Mouse (Mus musculus) midbrain, embryonic 11.5 days (tissue): ENCODE measurements around the gene Gin1. TPM values are rescaled to one million over a fixed set of nuclear protein-coding genes. Genes with fewer than 3 reads are reported as not detected.

Experiments used
- ATAC-seq: fragments of 200-750 bp; cut with Nextera tagmentation; 2 replicates; pipeline ENCODE4 v1.8.0; 2017; ENCODE audit warnings: moderate TSS enrichment, moderate library complexity; ENCODE audit not compliant: low FRiP score
- DNase-seq: peaks from one replicate; pipeline ENCODE4 v3.0.0; 2015; ENCODE audit warnings: low spot score; ENCODE audit errors: missing footprints
- H3K27ac ChIP-seq: fragments of 300-500 bp; sonication (generic); 2 replicates; pipeline ENCODE4 v1.5.1; 2014; ENCODE audit warnings: low read depth, low read length
- H3K27me3 ChIP-seq: fragments of 300-500 bp; sonication (generic); 2 replicates; pipeline ENCODE4 v1.6.1; 2014; ENCODE audit warnings: mild to moderate bottlenecking, low read length, moderate library complexity, mixed read lengths; ENCODE audit not compliant: control insufficient read depth, insufficient read depth
- H3K36me3 ChIP-seq: fragments of 300-500 bp; sonication (generic); 2 replicates; pipeline ENCODE4 v1.6.1; 2014; ENCODE audit warnings: mild to moderate bottlenecking, low read length, moderate library complexity, mixed read lengths; ENCODE audit not compliant: control insufficient read depth, insufficient read depth
- H3K4me1 ChIP-seq: fragments of 300-500 bp; sonication (generic); 2 replicates; pipeline ENCODE4 v1.6.1; 2014; ENCODE audit warnings: low read length; ENCODE audit not compliant: control insufficient read depth, insufficient read depth
- H3K4me2 ChIP-seq: fragments of 300-500 bp; sonication (generic); 2 replicates; pipeline ENCODE4 v1.6.1; 2014; ENCODE audit warnings: mild to moderate bottlenecking, moderate library complexity
- H3K4me3 ChIP-seq: fragments of 300-500 bp; sonication (generic); 2 replicates; pipeline ENCODE4 v1.5.1; 2014; ENCODE audit warnings: low read depth, low read length
- H3K9ac ChIP-seq: fragments of 300-500 bp; sonication (generic); 2 replicates; pipeline ENCODE4 v1.6.1; 2014; ENCODE audit warnings: low read length
- H3K9me3 ChIP-seq: fragments of 300-500 bp; sonication (generic); 2 replicates; pipeline ENCODE4 v1.6.1; 2016; ENCODE audit warnings: low read length; ENCODE audit not compliant: control insufficient read depth
- WGBS: fragments of 180-500 bp; shearing (Covaris S2); extraction: QIAGEN DNeasy Blood & Tissue Kit; methylation state at CpG from one replicate; pipeline ENCODE4 v1.1.7; 2014; 5-methylcytosine and 5-hydroxymethylcytosine counted together
- polyA plus RNA-seq: library from polyadenylated mRNA; unstranded; fragments of >200 nt; fragmentation: Nextera tagmentation; extraction: Ambion mirVana; gene quantifications from 2 replicates; pipeline ENCODE4 v1.2.1, GENCODE M21; 2014

Gin1 gene
- polyA plus RNA-seq, 1 experiment from 2014 or later, result 14.2 TPM

GRCm38 (mm10) chr1:97802207-97802902, 32.4 kb downstream of the Gin1 start:
- Histone ChIP-seq H3K4me2 (no peak overlapping the region), H3K27me3 (no peaks in the 10 kb centered on the region), H3K36me3 (no peaks in the 10 kb centered on the region), H3K9me3 (no peaks in the 10 kb centered on the region), H3K4me3 (no peak overlapping the region), H3K4me1 (no peaks in the 10 kb centered on the region), H3K27ac (no peak overlapping the region), H3K9ac (no peak overlapping the region)
- peak; percentile 90 for DNase-seq
- ATAC-seq, result no peak
- 46% methylated on average over 4 of the region's 4 CpGs for WGBS

GRCm38 (mm10) chr1:97804520-97804919, 34.5 kb downstream of the Gin1 start:
- no peak overlapping the region for H3K27ac ChIP-seq
- H3K4me1 ChIP-seq, result no peaks in the 10 kb centered on the region
- H3K9ac ChIP-seq, result no peak overlapping the region
- H3K9me3 ChIP-seq, result no peaks in the 10 kb centered on the region
- H3K27me3 ChIP-seq, result no peaks in the 10 kb centered on the region
- ATAC-seq (no peak), DNase-seq (no peak)
- H3K4me2 ChIP-seq, result no peak overlapping the region
- no peaks in the 10 kb centered on the region for H3K36me3 ChIP-seq
- H3K4me3 ChIP-seq, result no peak overlapping the region

GRCm38 (mm10) chr1:97809255-97809912, 39.4 kb downstream of the Gin1 start:
- ATAC-seq (no peak), DNase-seq (no peak)
- H3K9ac ChIP-seq, result no peak overlapping the region

GRCm38 (mm10) chr1:97821282-97821681, 51.3 kb downstream of the Gin1 start:
- H3K9ac ChIP-seq, result no peak overlapping the region
- no peaks in the 10 kb centered on the region for H3K9me3 ChIP-seq
- no peak overlapping the region for H3K27ac ChIP-seq
- no peak for ATAC-seq
- H3K36me3 ChIP-seq, result no peaks in the 10 kb centered on the region
- no peaks in the 10 kb centered on the region for H3K4me1 ChIP-seq
- no peak overlapping the region for H3K4me3 ChIP-seq
- H3K4me2 ChIP-seq, result no peak overlapping the region
- 90% methylated on average over 3 of the region's 3 CpGs for WGBS
- DNase-seq, result no peak
- no peaks in the 10 kb centered on the region for H3K27me3 ChIP-seq

More at GRCm38 (mm10) chr1:97809255-97809912, 39.4 kb downstream of the Gin1 start:
- H3K9me3 ChIP-seq, result no peaks in the 10 kb centered on the region
- H3K27ac ChIP-seq, result no peak overlapping the region
- H3K36me3 ChIP-seq, result no peaks in the 10 kb centered on the region
- H3K27me3 ChIP-seq, result no peaks in the 10 kb centered on the region
- no peaks in the 10 kb centered on the region for H3K4me1 ChIP-seq
- no peak overlapping the region for H3K4me3 ChIP-seq
- H3K4me2 ChIP-seq, result no peak overlapping the region
- WGBS, result 68% methylated on average over 2 of the region's 2 CpGs

- Histone ChIP-seq H3K9me3 (no peaks in the 10 kb centered on the region), H3K27me3 (no peaks in the 10 kb centered on the region), H3K4me1 (no peaks in the 10 kb centered on the region), H3K4me3 (no peak overlapping the region), H3K36me3 (no peaks in the 10 kb centered on the region), H3K4me2 (no peak overlapping the region), H3K9ac (no peak overlapping the region), H3K27ac (no peak overlapping the region)
- WGBS, result 83% methylated on average over 5 of the region's 5 CpGs
- DNase-seq (peak; percentile 62), ATAC-seq (no peak)
These were observed 52.2 kb downstream of the Gin1 start for GRCm38 (mm10) chr1:97822203-97822602.

GRCm38 (mm10) chr1:97822904-97823303, 52.9 kb downstream of the Gin1 start:
- H3K4me2 ChIP-seq, result no peak overlapping the region
- no peaks in the 10 kb centered on the region for H3K36me3 ChIP-seq
- no peak overlapping the region for H3K9ac ChIP-seq
- H3K27me3 ChIP-seq, result no peaks in the 10 kb centered on the region
- DNase-seq, result peak; percentile 56
- H3K9me3 ChIP-seq, result no peaks in the 10 kb centered on the region
- no peak for ATAC-seq
- H3K4me1 ChIP-seq, result no peaks in the 10 kb centered on the region
- H3K4me3 ChIP-seq, result no peak overlapping the region
- WGBS, result 94% methylated on average over 7 of the region's 7 CpGs
- H3K27ac ChIP-seq, result no peak overlapping the region

GRCm38 (mm10) chr1:97827566-97827965, 57.6 kb downstream of the Gin1 start:
- Histone ChIP-seq H3K9ac (no peak overlapping the region), H3K36me3 (no peaks in the 10 kb centered on the region), H3K4me2 (no peak overlapping the region), H3K4me1 (no peaks in the 10 kb centered on the region), H3K27me3 (no peaks in the 10 kb centered on the region), H3K4me3 (no peak overlapping the region), H3K27ac (no peak overlapping the region), H3K9me3 (no peaks in the 10 kb centered on the region)
- WGBS, result 88% methylated on average over 2 of the region's 2 CpGs
- ATAC-seq (no peak), DNase-seq (peak; percentile 47)

- H3K27me3 ChIP-seq, result no peaks in the 10 kb centered on the region
- H3K4me2 ChIP-seq, result no peak overlapping the region
- H3K4me1 ChIP-seq, result no peaks in the 10 kb centered on the region
- no peak overlapping the region for H3K27ac ChIP-seq
- no peak for ATAC-seq
- WGBS, result 96% methylated on average over 5 of the region's 5 CpGs
- H3K9ac ChIP-seq, result no peak overlapping the region
- DNase-seq, result no peak
- no peak overlapping the region for H3K4me3 ChIP-seq
- H3K9me3 ChIP-seq, result no peaks in the 10 kb centered on the region
- H3K36me3 ChIP-seq, result no peaks in the 10 kb centered on the region
These were observed 58.1 kb downstream of the Gin1 start for GRCm38 (mm10) chr1:97828087-97828486.

- no peaks in the 10 kb centered on the region for H3K36me3 ChIP-seq
- DNase-seq (peak; percentile 45), ATAC-seq (no peak)
- no peak overlapping the region for H3K9ac ChIP-seq
- no peaks in the 10 kb centered on the region for H3K9me3 ChIP-seq
- H3K27me3 ChIP-seq, result no peaks in the 10 kb centered on the region
- WGBS, result 69% methylated on average over 5 of the region's 5 CpGs
- H3K4me3 ChIP-seq, result no peak overlapping the region
- no peak overlapping the region for H3K27ac ChIP-seq
- H3K4me2 ChIP-seq, result no peak overlapping the region
- H3K4me1 ChIP-seq, result no peaks in the 10 kb centered on the region
These were observed 63.7 kb downstream of the Gin1 start for GRCm38 (mm10) chr1:97833466-97834353.
